Comparison of ENCODE assay signal across 8 mouse cellular contexts in genomic region chr8:86231994-86232393, GRCm38 (mm10).
DNase-seq lines count a peak whose midpoint lies in the region; ATAC-seq and TF ChIP-seq lines count a peak whose summit lies in the region.
"Not testable (repeated sequence)": the region's sequence is repeated elsewhere in the genome, so short reads cannot be mapped to it uniquely, and the experiment has no call there.

No protein-coding gene starts in this region.

- not testable (repeated sequence) for ATAC-seq in hindbrain, embryonic 11.5 days (ENCODE audit: low FRiP score); kidney, postnatal 0 days (replicated peaks; ENCODE audit: low FRiP score, low read depth); liver, embryonic 14.5 days (ENCODE audit: insufficient read depth)

- WGBS in hindbrain, embryonic 11.5 days, result 77% methylated on average over 6 of the region's 6 CpGs
- WGBS in kidney, postnatal 0 days, result 82% methylated on average over 6 of the region's 6 CpGs
- 56% methylated on average over 6 of the region's 6 CpGs for WGBS in liver, embryonic 14.5 days (ENCODE audit: insufficient replicate concordance)
- 76% methylated on average over 6 of the region's 6 CpGs for WGBS in small intestine, adult 2 months

- H3K27ac ChIP-seq in CH12.LX (ENCODE audit: insufficient read depth, low read depth); hindbrain, embryonic 11.5 days (ENCODE audit: low read depth, low read length); kidney, postnatal 0 days; liver, embryonic 14.5 days; small intestine, adult 2 months (ENCODE audit: insufficient read depth, low read depth, low read length): not testable (repeated sequence)

- not testable (repeated sequence) for H3K4me2 ChIP-seq in CH12.LX (ENCODE audit: insufficient read depth, low read depth, poor library complexity, severe bottlenecking); hindbrain, embryonic 11.5 days (replicated peaks; ENCODE audit: low read depth, low read length); kidney, postnatal 0 days (ENCODE audit: low read length); liver, embryonic 14.5 days (ENCODE audit: low read depth)

- TF ChIP-seq RAD21 in CH12.LX (IDR thresholded peaks at IDR 0.05; ENCODE audit: low read depth, low read length), result peak; percentile 0

- peak; percentile 16 for DNase-seq in CH12.LX (ENCODE audit: extremely low read depth)
- peak; percentile 13 for DNase-seq in cerebellum, adult 8-10 months
- peak; percentile 7 for DNase-seq in embryo, embryonic 9.5 days (ENCODE audit: extremely low spot score)
- DNase-seq in hindbrain, embryonic 11.5 days (ENCODE audit: low spot score), result peak; percentile 13
- DNase-seq in kidney, postnatal 0 days (ENCODE audit: low spot score); liver, embryonic 14.5 days (ENCODE audit: low read depth in 3 of 3, low spot score in 3 of 3): not testable (repeated sequence)
- DNase-seq in thymus, postnatal 25 days, result peak; percentile 7

- in situ Hi-C loops in CH12.LX (cut with MboI; ENCODE audit: low pct_ligation_motif_present, low pct_unique_long_range_greater_than_20kb, low sequenced_read_pairs), result not testable (repeated sequence)

- not testable (repeated sequence) for H3K36me3 ChIP-seq in CH12.LX (replicated peaks in 1 of 2; ENCODE audit: control insufficient read depth in 1 of 2, insufficient read depth in 1 of 2, low read length in 1 of 2); hindbrain, embryonic 11.5 days (ENCODE audit: control insufficient read depth, insufficient read depth, low read length); kidney, postnatal 0 days (ENCODE audit: insufficient read depth, low read length); liver, embryonic 14.5 days (replicated peaks; ENCODE audit: control insufficient read depth, insufficient read depth, low read depth); small intestine, adult 2 months (ENCODE audit: control insufficient read depth, insufficient read depth, low read length)

- H3K4me3 ChIP-seq in CH12.LX (replicated peaks in 1 of 3; ENCODE audit: low read depth in 2 of 3, low read length in 2 of 3, poor library complexity in 1 of 3); hindbrain, embryonic 11.5 days (ENCODE audit: low read depth, low read length); kidney, postnatal 0 days (replicated peaks; ENCODE audit: low read depth, low read length); liver, embryonic 14.5 days (ENCODE audit: insufficient read depth in 1 of 2, low read depth in 2 of 2, low read length in 2 of 2); small intestine, adult 2 months (ENCODE audit: low read depth, low read length): not testable (repeated sequence)

- not testable (repeated sequence) for H3K9ac ChIP-seq in CH12.LX (ENCODE audit: insufficient read depth, low read depth); hindbrain, embryonic 11.5 days (ENCODE audit: low read depth, low read length); kidney, postnatal 0 days (ENCODE audit: low read depth, low read length); liver, embryonic 14.5 days (replicated peaks)

- H3K9me3 ChIP-seq in CH12.LX (replicated peaks; ENCODE audit: low read length); hindbrain, embryonic 11.5 days (ENCODE audit: control insufficient read depth, low read length); kidney, postnatal 0 days (replicated peaks; ENCODE audit: low read length); liver, embryonic 14.5 days (ENCODE audit: control insufficient read depth, low read length): not testable (repeated sequence)

- TF ChIP-seq EP300 in CH12.LX (IDR thresholded peaks at IDR 0.05; ENCODE audit: low read length); liver, embryonic 14.5 days (IDR thresholded peaks at IDR 0.05; ENCODE audit: low read depth): not testable (repeated sequence)

- not testable (repeated sequence) for H3K79me2 ChIP-seq in CH12.LX (replicated peaks; ENCODE audit: control insufficient read depth, extremely low read depth, insufficient read depth, poor library complexity, severe bottlenecking)

- dilution Hi-C loops in CH12.LX (cut with MboI; ENCODE audit: extremely low pct_ligation_motif_present, extremely low pct_unique_long_range_greater_than_20kb, low sequenced_read_pairs), result not testable (repeated sequence)

- H3K27me3 ChIP-seq in CH12.LX (replicated peaks); hindbrain, embryonic 11.5 days (ENCODE audit: control insufficient read depth, insufficient read depth, low read length); kidney, postnatal 0 days (ENCODE audit: insufficient read depth, low read length); liver, embryonic 14.5 days (ENCODE audit: control insufficient read depth, insufficient read depth, low read length); small intestine, adult 2 months (ENCODE audit: control insufficient read depth, insufficient read depth, low read length): not testable (repeated sequence)

- H3K4me1 ChIP-seq in CH12.LX (ENCODE audit: control insufficient read depth in 1 of 2, insufficient read depth in 2 of 2); hindbrain, embryonic 11.5 days (replicated peaks; ENCODE audit: control insufficient read depth, insufficient read depth, low read length); kidney, postnatal 0 days (replicated peaks; ENCODE audit: insufficient read depth, low read length); liver, embryonic 14.5 days (replicated peaks; ENCODE audit: control insufficient read depth in 2 of 2, insufficient read depth in 2 of 2, low read length in 1 of 2); small intestine, adult 2 months (ENCODE audit: control insufficient read depth, insufficient read depth, insufficient read length, low read length): not testable (repeated sequence)

- TF ChIP-seq CTCF in CH12.LX (conservative IDR thresholded peaks at IDR 0.05 in 1 of 2, IDR thresholded peaks at IDR 0.05 in 1 of 2; ENCODE audit: low read depth in 2 of 2, low read length in 2 of 2), result peak; percentile 13 to 33; a peak in 2 of 4 replicates
- TF ChIP-seq CTCF in kidney, postnatal 0 days (IDR thresholded peaks at IDR 0.05; ENCODE audit: low read depth), result peak; percentile 25; the same call in 1 of the 2 replicates
- peak; percentile 30; the same call in 1 of the 2 replicates for TF ChIP-seq CTCF in liver, embryonic 14.5 days (IDR thresholded peaks at IDR 0.05; ENCODE audit: low read depth)
- TF ChIP-seq CTCF in small intestine, adult 2 months (IDR thresholded peaks at IDR 0.05; ENCODE audit: extremely low read depth, insufficient read length, insufficient replicate concordance, low read depth, low read length), result peak; percentile 12; the same call in 1 of the 2 replicates

- not testable (repeated sequence) for TF ChIP-seq POLR2A in CH12.LX (IDR thresholded peaks at IDR 0.05; ENCODE audit: low read depth, low read length); small intestine, adult 2 months (IDR thresholded peaks at IDR 0.05; ENCODE audit: low read depth, low read length)
